Mouse (Mus musculus) liver, adult 2 months (tissue): Measurements from ENCODE around the gene Polr2l.

ENCODE experiments used
- CTCF ChIP-seq: fragments of 200-500 bp; IDR thresholded peaks from 2 replicates; pipeline ENCODE4 v1.5.1; 2011; ENCODE audit warnings: low read depth, low read length, control low read depth
- POLR2A ChIP-seq: fragments of 200-500 bp; IDR thresholded peaks from 2 replicates; pipeline ENCODE4 v1.6.1; 2011; ENCODE audit warnings: low read length, control low read depth; ENCODE audit not compliant: insufficient read depth; ENCODE audit errors: extremely low read depth

- TF ChIP-seq POLR2A: no peak
- TF ChIP-seq CTCF: no peak
Measured at GRCm38 (mm10) chr7:141475805-141476158, 850 bp upstream of the Polr2l start.
